Mouse (Mus musculus) megakaryocyte, adult 5-6 weeks (primary cell): ENCODE results near the gene Ganc. TPM values are rescaled to one million over a fixed set of nuclear protein-coding genes. Genes with fewer than 3 reads are reported as not detected.

Experiments
- ATAC-seq: 2 replicates; pipeline ENCODE4 v1.8.0; 2016; ENCODE audit warnings: mild to moderate bottlenecking, inconsistent platforms; ENCODE audit not compliant: poor library complexity, severe bottlenecking
- total RNA-seq, 2 experiments: library from RNA; stranded (forward) in 1 of 2; stranded (reverse) in 1 of 2; fragments of 153-499, 151-499 nt in 1 of 2; fragments of 221-1000, 200-1000 nt in 1 of 2; gene quantifications; 2 replicates each; pipeline versions ENCODE4 v1.2.3 to v1.2.4; 2015 to 2017

Gene Ganc
- total RNA-seq, 2 experiments from 2014 or later, result 10.8 to 20.7 TPM

GRCm38 (mm10) chr2:120499971-120500471 lies 96.3 kb downstream of the Ganc start:
- ATAC-seq, result peak; percentile 72

- ATAC-seq, result no peak
These were observed 97.6 kb downstream of the Ganc start for GRCm38 (mm10) chr2:120501136-120501918.

- ATAC-seq, result no peak
These were observed 98.4 kb downstream of the Ganc start for GRCm38 (mm10) chr2:120501931-120502604.

GRCm38 (mm10) chr2:120502605-120502990 lies 98.9 kb downstream of the Ganc start:
- ATAC-seq, result no peak

GRCm38 (mm10) chr2:120503094-120503493 lies 99.4 kb downstream of the Ganc start:
- no peak for ATAC-seq

GRCm38 (mm10) chr2:120503992-120504391 lies 100.3 kb downstream of the Ganc start:
- no peak for ATAC-seq

Other genes with a start within 250 kb of the Ganc start
- 50.9 and 56.7 TPM in 2 replicates for gene Ehd4, start 249.3 kb upstream of the Ganc start, total RNA-seq (2015)
- 77.5 and 92.9 TPM in 2 replicates for gene Ehd4, start 249.3 kb upstream of the Ganc start, total RNA-seq (2017)
- gene Pla2g4e, start 158.6 kb upstream of the Ganc start, total RNA-seq (2015), result not detected in 2 replicates
- gene Pla2g4e, start 158.6 kb upstream of the Ganc start, total RNA-seq (2017), result not detected in 2 replicates
- gene Pla2g4d, start 114.7 kb upstream of the Ganc start, total RNA-seq (2015), result not detected in 2 replicates
- not detected in 2 replicates for gene Pla2g4d, start 114.7 kb upstream of the Ganc start, total RNA-seq (2017)
- not detected in 2 replicates for gene Pla2g4f, start 89.7 kb upstream of the Ganc start, total RNA-seq (2015)
- gene Pla2g4f, start 89.7 kb upstream of the Ganc start, total RNA-seq (2017), result 0.15 TPM in 1 of 2 replicates, not detected in the other
- 11.4 and 21.7 TPM in 2 replicates for gene Vps39, start 50.8 kb upstream of the Ganc start, total RNA-seq (2015)
- 24.9 and 26.6 TPM in 2 replicates for gene Vps39, start 50.8 kb upstream of the Ganc start, total RNA-seq (2017)
- 18.5 and 20.3 TPM in 2 replicates for gene Tmem87a, start 217 bp downstream of the Ganc start, total RNA-seq (2015)
- 41.7 and 46.8 TPM in 2 replicates for gene Tmem87a, start 217 bp downstream of the Ganc start, total RNA-seq (2017)
- 0.41 and 1.2 TPM in 2 replicates for gene Capn3, start 52.1 kb downstream of the Ganc start, total RNA-seq (2015)
- gene Capn3, start 52.1 kb downstream of the Ganc start, total RNA-seq (2017), result 0.15 TPM in 1 of 2 replicates, not detected in the other
- gene Zfp106, start 159.9 kb downstream of the Ganc start, total RNA-seq (2015), result 73.6 and 82.4 TPM in 2 replicates
- gene Zfp106, start 159.9 kb downstream of the Ganc start, total RNA-seq (2017), result 57.3 and 84.2 TPM in 2 replicates
- 91.5 and 104 TPM in 2 replicates for gene Snap23, start 163.8 kb downstream of the Ganc start, total RNA-seq (2015)
- 110 and 138 TPM in 2 replicates for gene Snap23, start 163.8 kb downstream of the Ganc start, total RNA-seq (2017)
- gene Haus2, start 205.5 kb downstream of the Ganc start, total RNA-seq (2015), result 15.6 and 20.1 TPM in 2 replicates
- 7.8 and 12.1 TPM in 2 replicates for gene Haus2, start 205.5 kb downstream of the Ganc start, total RNA-seq (2017)
- gene Lrrc57, start 205.6 kb downstream of the Ganc start, total RNA-seq (2015), result 21.2 and 24.6 TPM in 2 replicates
- 19.6 and 21.3 TPM in 2 replicates for gene Lrrc57, start 205.6 kb downstream of the Ganc start, total RNA-seq (2017)
- 23.6 and 26.2 TPM in 2 replicates for gene Stard9, start 225.2 kb downstream of the Ganc start, total RNA-seq (2015)
- gene Stard9, start 225.2 kb downstream of the Ganc start, total RNA-seq (2017), result 16.4 and 20.9 TPM in 2 replicates